Mouse (Mus musculus): ENCODE results near the gene Olfr583. TPM values are rescaled to one million over a fixed set of nuclear protein-coding genes. Genes with fewer than 3 reads are reported as not detected.

Gene Olfr583
- total RNA-seq (2017) = not detected in 2 replicates

DNA sequence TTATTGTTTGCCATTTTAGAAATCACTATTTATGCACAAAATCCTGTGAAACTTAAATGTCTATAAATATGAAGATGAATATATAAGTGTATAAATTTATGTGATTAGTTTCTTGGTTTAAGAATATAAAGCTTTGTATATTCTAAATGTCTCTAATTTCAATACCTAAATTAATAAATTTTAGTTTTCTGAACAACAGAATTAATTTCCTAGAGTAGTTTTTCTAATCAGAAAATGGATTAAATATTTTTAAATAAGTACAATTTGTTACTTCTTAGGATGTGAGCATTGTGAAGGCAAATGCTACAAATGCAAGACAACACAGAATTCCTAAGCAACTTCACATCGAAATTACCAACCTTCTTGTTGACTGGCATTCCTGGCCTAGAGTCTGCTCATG, at the start of gene Olfr583:
Gene Olfr583 (plus strand): TSS at position 301 of the 400 bp plus-strand sequence.
- ATAC-seq (replicated peaks; ENCODE audit: low read depth, poor library complexity, severe bottlenecking) = no peak

GRCm38 (mm10) chr7:103037724-103038123, 13.4 kb upstream of the Olfr583 start, which contains the start of gene Olfr582:
TSS of gene Olfr582 (plus strand) at chr7:103038024.
- ATAC-seq (replicated peaks; ENCODE audit: low read depth, poor library complexity, severe bottlenecking) = no peak

DNA sequence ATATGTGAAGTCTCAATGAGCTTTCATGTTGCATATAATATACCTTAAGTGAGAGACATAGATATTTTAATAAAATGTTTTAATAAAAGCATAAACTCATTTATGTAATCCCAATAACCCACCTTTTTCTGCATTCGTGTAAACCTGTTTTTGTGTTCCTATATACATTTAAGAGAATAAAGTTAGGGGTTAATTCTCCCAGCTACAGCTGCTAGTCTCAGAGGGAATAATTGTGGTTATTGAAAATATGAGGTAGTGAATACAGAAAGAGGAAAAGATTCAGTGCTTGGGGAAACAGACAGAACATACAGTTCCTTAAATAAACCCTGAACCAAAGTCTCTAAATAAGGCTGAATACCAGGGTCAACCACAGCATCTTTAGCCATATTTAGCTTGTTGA, 30.5 kb downstream of the Olfr583 start, which contains the start of gene Olfr584:
Gene Olfr584 (plus strand): TSS at position 301 of the 400 bp plus-strand sequence.
- no peak for ATAC-seq (replicated peaks; ENCODE audit: low read depth, poor library complexity, severe bottlenecking)

DNA sequence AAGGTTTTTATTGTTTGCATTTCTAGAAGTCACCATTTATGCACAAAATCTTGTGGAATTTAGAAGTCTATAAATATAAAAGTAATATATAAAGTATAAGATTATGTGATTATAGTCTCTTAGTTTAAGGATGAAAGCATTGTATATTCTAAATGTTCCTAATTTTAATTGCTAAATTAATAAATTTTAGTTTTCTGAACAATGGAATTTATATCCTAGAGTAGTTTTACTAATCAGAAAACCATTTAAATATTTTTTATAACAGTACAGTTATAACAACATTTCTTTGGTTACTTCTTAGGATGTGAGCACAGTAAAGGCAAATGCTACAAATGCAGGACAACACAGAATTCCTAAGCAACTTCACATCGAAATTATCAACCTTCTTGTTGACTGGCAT, 46.3 kb downstream of the Olfr583 start, which contains the start of gene Olfr585:
Gene Olfr585 (plus strand): TSS at position 301 of the 400 bp plus-strand sequence.
- ATAC-seq (replicated peaks; ENCODE audit: low read depth, poor library complexity, severe bottlenecking) = no peak

Other genes with a start within 250 kb of the Olfr583 start
- gene Olfr564, start 247.8 kb upstream of the Olfr583 start, total RNA-seq (2017) = not detected in 2 replicates
- gene Olfr566, start 192.5 kb upstream of the Olfr583 start, total RNA-seq (2017) = not detected in 2 replicates
- not detected in 2 replicates for gene Olfr568, start 174.2 kb upstream of the Olfr583 start, total RNA-seq (2017)
- gene Olfr569, start 160.4 kb upstream of the Olfr583 start, total RNA-seq (2017) = not detected in 2 replicates
- not detected in 2 replicates for gene Olfr570, start 156.7 kb upstream of the Olfr583 start, total RNA-seq (2017)
- gene Olfr571, start 133.8 kb upstream of the Olfr583 start, total RNA-seq (2017) = not detected in 2 replicates
- not detected in 2 replicates for gene Olfr572, start 126.9 kb upstream of the Olfr583 start, total RNA-seq (2017)
- not detected in 2 replicates for gene Olfr573-ps1, start 108.7 kb upstream of the Olfr583 start, total RNA-seq (2017)
- gene Olfr574, start 102.8 kb upstream of the Olfr583 start, total RNA-seq (2017) = not detected in 2 replicates
- gene Olfr575, start 92.5 kb upstream of the Olfr583 start, total RNA-seq (2017) = not detected in 2 replicates
- not detected in 2 replicates for gene Olfr576, start 88.6 kb upstream of the Olfr583 start, total RNA-seq (2017)
- gene Olfr577, start 75.4 kb upstream of the Olfr583 start, total RNA-seq (2017) = not detected in 2 replicates
- gene Olfr578, start 62.0 kb upstream of the Olfr583 start, total RNA-seq (2017) = not detected in 2 replicates
- not detected in 2 replicates for gene Olfr582, start 13.3 kb upstream of the Olfr583 start, total RNA-seq (2017)
- gene Olfr584, start 30.6 kb downstream of the Olfr583 start, total RNA-seq (2017) = not detected in 2 replicates
- not detected in 2 replicates for gene Olfr585, start 46.4 kb downstream of the Olfr583 start, total RNA-seq (2017)
- gene Olfr586, start 74.3 kb downstream of the Olfr583 start, total RNA-seq (2017) = not detected in 2 replicates
- gene Olfr588-ps1, start 89.6 kb downstream of the Olfr583 start, total RNA-seq (2017) = not detected in 2 replicates
- gene Olfr589, start 105.1 kb downstream of the Olfr583 start, total RNA-seq (2017) = not detected in 2 replicates
- gene Olfr591, start 127.0 kb downstream of the Olfr583 start, total RNA-seq (2017) = not detected in 2 replicates
- not detected in 2 replicates for gene Olfr592, start 133.5 kb downstream of the Olfr583 start, total RNA-seq (2017)
- not detected in 2 replicates for gene Olfr593, start 160.6 kb downstream of the Olfr583 start, total RNA-seq (2017)
- not detected in 2 replicates for gene Olfr594, start 165.7 kb downstream of the Olfr583 start, total RNA-seq (2017)
- not detected in 2 replicates for gene Usp17ld, start 201.2 kb downstream of the Olfr583 start, total RNA-seq (2017)

Data from common myeloid progenitor, adult 5-6 weeks (primary cell).